Mouse (Mus musculus): ENCODE results near the gene Ambra1.

Ambra1 gene

GRCm38 (mm10) chr2:91859423-91859822, 129.5 kb downstream of the Ambra1 start:
- in situ Hi-C loops (cut with MboI, MseI): loop anchor here in 1 of 2 experiments (25.0 kb wide), 1 partner anchor 878 kb away; no protein-coding TSS in a partner anchor

DNA sequence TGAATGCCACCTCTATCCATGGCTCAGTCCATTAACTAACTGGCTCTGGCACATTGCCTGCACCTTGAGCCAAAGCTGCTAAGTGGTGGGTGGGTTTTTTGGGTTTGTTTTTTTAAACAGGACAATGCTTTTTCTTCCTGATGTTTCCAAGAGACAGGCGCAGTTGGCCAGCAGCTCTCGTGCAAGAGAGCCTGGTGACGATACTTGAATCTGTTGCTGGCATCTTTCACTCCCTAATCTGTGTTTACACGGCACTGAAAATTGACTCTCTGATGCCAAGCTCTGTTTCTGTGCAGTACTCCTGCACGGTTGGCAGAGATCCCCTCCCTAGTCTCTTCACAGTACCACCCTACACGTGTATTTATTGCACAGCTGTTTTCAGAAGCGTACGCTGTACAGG, 140.8 kb downstream of the Ambra1 start:
- in situ Hi-C loops (cut with MboI, MseI): loop anchor here in 1 of 2 experiments (5.0 to 25.0 kb wide), 2 partner anchors 63 to 867 kb away; no protein-coding TSS in a partner anchor

GRCm38 (mm10) chr2:91871225-91871624, 141.3 kb downstream of the Ambra1 start:
- in situ Hi-C loops (cut with MboI, MseI): loop anchor here in 1 of 2 experiments (5.0 to 25.0 kb wide), 2 partner anchors 64 to 866 kb away; no protein-coding TSS in a partner anchor

DNA sequence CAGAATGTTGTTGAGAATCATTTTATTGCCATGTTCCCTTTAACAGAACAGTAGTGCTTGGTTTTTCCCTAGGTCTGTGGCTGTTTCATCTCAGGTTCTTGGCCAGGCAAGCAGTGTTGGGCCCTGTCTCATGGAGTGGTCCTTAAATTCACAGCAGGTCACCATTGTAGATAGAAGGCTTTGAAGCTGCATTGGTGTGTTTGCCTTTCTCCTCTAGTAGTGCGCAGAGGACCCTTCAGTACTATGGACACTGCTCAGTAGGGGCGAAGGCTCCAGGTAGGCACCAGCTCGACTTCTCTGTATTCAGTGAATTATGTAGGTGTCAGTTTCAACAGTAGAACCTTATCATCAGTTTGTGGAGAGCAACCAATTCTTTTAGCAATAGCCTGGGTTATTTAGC, 142.7 kb downstream of the Ambra1 start:
- in situ Hi-C loops (cut with MboI, MseI): loop anchor here in 1 of 2 experiments (5.0 to 25.0 kb wide), 2 partner anchors 65 to 865 kb away; no protein-coding TSS in a partner anchor

- in situ Hi-C loops (cut with MboI, MseI): no loop called here
These were observed 146.3 kb downstream of the Ambra1 start for GRCm38 (mm10) chr2:91876000-91876805.

- in situ Hi-C loops (cut with MboI, MseI): no loop called here
These were observed 146.8 kb downstream of the Ambra1 start for GRCm38 (mm10) chr2:91876806-91877140.

DNA sequence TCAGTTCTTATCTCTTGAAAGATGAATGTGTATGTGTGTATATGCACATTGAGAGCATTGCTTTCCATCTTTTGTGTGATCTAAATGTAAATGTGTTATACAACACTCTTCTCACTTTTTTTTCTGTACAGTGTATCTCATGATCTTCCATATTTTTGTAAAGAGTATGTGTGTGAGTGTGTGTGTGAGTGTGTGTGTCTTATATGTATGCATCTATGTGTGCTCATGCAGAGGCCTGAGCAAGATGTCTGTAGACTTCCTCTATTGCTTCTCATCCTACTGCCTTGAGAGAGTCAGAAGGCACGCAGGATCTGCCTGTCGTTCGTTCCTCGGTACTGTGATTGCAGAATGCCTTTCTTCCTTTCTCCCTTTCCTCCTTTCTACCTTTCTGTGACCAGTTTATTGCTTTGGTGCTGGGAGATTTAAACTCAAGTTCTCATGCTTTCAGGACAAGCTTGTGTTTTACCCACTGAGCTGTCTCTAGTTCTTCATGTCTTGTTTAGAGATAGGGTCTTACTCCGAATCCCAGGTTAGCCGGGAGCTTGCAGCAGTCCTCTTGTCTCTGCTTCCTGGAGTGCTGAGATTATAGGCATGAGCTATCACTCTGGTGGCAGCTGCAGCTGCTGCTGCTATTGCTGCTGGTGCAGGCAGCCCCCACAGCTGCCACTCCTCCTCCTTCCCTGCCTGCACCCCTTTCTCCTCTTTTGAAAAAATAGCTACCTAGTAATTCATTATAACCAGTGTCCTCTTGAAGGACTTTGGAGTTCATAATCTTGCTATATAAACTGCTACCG, 148.7 kb downstream of the Ambra1 start:
- in situ Hi-C loops (cut with MboI, MseI): no loop called here

DNA sequence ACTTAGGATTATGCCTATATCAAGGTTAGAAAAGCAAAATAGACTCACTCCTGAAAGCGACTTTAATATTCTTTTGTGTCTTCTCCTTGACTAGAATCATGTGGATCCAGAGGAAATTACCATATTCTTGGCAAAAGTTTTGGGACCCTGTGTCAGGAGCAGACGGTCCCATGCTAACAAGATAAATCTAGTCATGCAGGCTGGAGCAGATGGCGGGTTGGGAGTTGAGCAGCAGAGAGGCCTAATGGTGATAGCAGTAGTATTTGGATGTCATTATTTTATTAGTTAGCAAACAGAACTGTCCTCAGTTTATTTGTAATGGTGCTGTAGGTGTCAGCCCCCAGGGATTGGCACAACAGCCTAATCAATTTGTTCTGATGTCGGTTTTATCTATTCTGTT, 154.0 kb downstream of the Ambra1 start:
- in situ Hi-C loops (cut with MboI, MseI): no loop called here

DNA sequence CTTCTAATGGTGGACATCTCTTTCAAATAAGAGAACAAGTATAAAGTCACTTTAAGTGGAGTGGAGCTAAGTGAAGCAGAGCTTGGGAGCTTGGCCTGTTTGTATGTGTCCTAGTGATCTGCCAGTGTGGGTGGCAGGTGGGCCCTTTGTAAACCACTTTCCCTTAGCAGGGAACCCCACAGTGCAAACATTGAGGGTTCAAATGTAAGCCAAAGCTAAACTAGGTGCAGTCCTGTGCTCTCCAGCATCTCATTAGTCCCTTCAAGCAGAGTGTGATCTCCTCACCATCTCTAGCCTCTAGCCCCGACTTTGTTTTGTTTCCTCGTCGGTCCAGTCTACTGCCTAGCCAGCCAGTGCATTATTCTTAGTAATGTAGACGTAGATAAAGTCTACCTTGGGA, 154.7 kb downstream of the Ambra1 start:
- in situ Hi-C loops (cut with MboI, MseI): no loop called here

- in situ Hi-C loops (cut with MboI, MseI): loop anchor here in 1 of 2 experiments (5.0 kb wide), 1 partner anchor 117 kb away; no protein-coding TSS in a partner anchor
These were observed 164.8 kb downstream of the Ambra1 start for GRCm38 (mm10) chr2:91894716-91895115.

GRCm38 (mm10) chr2:91895401-91895800, 165.5 kb downstream of the Ambra1 start:
- in situ Hi-C loops (cut with MboI, MseI): loop anchor here in 1 of 2 experiments (5.0 kb wide), 1 partner anchor 118 kb away; no protein-coding TSS in a partner anchor

- in situ Hi-C loops (cut with MboI, MseI): loop anchor here in 1 of 2 experiments (5.0 kb wide), 1 partner anchor 121 kb away; no protein-coding TSS in a partner anchor
These were observed 168.0 kb downstream of the Ambra1 start for GRCm38 (mm10) chr2:91897968-91898367.

DNA sequence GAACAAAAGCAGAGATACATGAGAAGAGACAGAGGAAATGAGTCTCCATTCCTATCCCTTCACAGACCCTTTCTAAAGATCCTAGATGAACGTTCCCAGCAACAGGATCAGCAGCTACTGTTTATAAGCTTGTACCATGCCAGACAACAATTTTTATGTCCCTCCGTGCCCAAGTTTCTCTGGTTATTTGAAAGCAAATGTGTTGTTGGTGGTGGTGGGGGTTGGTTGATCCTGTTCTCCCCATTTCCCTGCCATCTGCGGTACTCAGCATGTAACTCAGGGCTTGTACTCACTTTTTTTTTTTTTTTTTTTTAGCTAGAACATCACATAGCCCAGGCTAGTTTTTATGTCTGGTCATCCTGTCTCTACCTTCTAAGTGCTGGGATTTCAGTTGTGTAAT, 169.2 kb downstream of the Ambra1 start:
- in situ Hi-C loops (cut with MboI, MseI): loop anchor here in 1 of 2 experiments (5.0 kb wide), 1 partner anchor 122 kb away; no protein-coding TSS in a partner anchor

GRCm38 (mm10) chr2:91900431-91900830, 170.5 kb downstream of the Ambra1 start:
- in situ Hi-C loops (cut with MboI, MseI): no loop called here

- in situ Hi-C loops (cut with MboI, MseI): no loop called here
These were observed 172.4 kb downstream of the Ambra1 start for GRCm38 (mm10) chr2:91902336-91902735.

DNA sequence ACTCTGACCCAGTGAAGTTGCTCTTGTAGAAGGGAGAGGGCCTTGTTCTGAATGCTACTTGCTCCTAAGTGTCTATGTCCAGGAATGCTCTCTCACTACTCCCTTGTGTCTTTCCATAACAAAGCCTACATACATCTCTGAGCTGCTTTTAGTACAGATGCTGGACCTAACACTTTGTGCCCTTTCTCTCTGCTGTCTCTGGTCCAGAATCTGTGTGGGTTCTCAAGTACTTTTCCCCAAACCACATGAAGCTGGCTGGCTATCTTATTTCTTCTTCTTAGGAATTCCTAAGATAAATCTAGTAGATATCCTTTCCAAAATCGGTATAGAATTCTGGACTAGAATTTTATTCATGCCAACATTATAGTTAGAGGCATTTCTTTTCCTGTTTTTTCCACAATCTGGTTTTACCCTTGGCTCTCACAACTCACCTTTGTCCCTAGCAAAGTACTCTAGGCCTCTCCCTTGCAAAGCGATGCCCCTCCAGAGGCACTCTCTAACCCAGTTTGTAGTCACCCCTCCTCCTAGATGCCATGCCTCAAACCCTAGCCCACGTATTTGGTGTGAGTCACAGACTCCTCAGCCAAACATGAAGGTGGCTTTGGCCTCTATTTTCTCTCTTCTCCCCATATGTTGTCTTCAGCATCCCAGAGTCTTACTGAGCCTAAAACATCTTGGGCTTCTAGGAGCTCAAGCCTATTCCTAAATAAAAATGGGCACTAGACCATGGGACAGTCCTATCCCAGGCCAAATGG, 173.4 kb downstream of the Ambra1 start:
- in situ Hi-C loops (cut with MboI, MseI): no loop called here

GRCm38 (mm10) chr2:91904618-91905307, 174.8 kb downstream of the Ambra1 start:
- in situ Hi-C loops (cut with MboI, MseI): loop anchor here in 1 of 2 experiments (5.0 kb wide), 1 partner anchor 132 kb away; no protein-coding TSS in a partner anchor

DNA sequence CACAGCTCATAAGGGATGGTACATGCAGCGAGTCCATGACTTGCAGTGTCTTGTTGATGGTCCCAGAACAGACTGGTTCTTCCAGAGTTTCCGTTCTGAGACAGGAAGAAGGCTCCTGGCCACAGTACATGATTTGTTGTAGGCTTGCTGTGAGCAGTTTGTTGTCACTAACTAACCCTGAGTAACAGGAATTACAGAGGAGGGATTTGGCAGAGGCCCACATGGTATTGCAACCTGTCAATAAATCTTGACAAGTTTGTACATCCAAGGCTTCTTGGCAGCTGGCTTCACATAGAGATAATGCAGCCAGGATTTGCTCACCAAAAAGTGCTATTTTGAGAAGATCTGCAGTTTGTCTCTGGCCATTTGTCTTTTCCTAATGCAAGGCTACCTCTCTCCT, 176.2 kb downstream of the Ambra1 start:
- in situ Hi-C loops (cut with MboI, MseI): loop anchor here in 1 of 2 experiments (5.0 kb wide), 1 partner anchor 134 kb away; no protein-coding TSS in a partner anchor

DNA sequence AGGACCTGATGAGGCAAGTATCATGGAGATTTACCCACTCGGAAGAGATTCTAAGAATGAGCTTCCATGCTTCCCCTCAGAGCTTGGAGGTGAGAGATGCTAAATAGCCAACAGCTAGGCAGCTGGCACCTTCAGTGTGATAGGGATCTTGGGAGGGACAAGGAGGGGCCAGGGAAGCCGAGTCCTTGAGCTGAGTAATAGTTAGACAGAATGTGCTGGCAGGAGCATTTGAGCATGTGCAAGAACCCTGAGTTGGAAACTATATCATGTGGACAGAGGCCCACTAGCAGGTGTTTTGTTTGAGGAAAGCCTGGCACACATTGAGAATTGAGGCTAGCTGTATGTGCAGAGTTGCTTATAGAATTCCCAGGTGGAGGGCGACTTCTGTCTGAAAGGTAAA, 182.7 kb downstream of the Ambra1 start:
- in situ Hi-C loops (cut with MboI, MseI): no loop called here

DNA sequence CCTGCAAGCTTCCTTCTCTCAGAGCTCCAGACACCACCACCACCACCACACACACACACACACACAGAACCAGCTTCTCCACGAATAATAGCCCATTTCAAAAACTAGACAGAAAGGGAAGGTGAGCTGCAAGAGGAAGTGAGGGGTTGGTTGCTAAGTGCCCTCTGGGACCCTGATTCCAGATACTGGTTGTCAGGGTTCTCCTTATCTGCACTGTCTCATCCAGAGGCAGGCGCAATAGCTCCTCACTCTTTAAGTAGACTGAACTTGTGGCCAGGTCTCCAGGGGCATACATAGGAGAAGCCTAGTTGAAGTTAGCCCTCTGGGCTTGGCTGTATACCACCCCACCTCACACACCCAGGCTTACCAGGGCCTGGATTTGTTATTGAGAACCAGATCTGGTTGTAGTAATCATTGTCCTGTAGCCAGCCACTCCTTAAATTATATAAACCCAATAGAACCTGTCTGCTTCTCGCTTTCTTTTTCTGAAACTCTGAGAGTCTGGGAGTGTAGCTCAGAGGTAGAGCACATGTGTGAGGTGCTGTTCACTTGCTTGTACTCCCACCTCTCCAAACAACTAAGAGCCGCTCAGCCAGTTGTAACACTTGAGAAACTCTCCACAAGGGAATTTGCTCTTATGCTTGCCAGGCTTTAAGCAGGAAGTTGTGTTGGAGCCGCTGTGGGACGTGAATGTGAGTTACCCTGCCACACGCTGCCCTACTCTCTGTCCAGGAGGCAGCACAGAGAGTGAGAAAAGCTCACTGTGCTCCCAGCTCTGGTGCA, 183.6 kb downstream of the Ambra1 start:
- in situ Hi-C loops (cut with MboI, MseI): no loop called here

All from T-helper 17 cell (primary cell).